Mouse (Mus musculus) kidney, embryonic 16.5 days (tissue): ENCODE measurements around the gene Cldn7. TPM values are rescaled to one million over a fixed set of nuclear protein-coding genes. Genes with fewer than 3 reads are reported as not detected.

Experiments used
- ATAC-seq: fragments of 200-750 bp; cut with Nextera tagmentation; 2 replicates; pipeline ENCODE4 v1.8.0; 2017; ENCODE audit warnings: moderate TSS enrichment; ENCODE audit not compliant: low FRiP score, low TSS enrichment
- H3K27ac ChIP-seq: fragments of 300-500 bp; sonication (generic); 2 replicates; pipeline ENCODE4 v1.5.1; 2014; ENCODE audit warnings: low read length
- H3K27me3 ChIP-seq: fragments of 300-500 bp; sonication (generic); 2 replicates; pipeline ENCODE4 v1.6.1; 2014; ENCODE audit warnings: low read length, control low read depth, mixed read lengths; ENCODE audit not compliant: insufficient read depth
- H3K36me3 ChIP-seq: fragments of 300-500 bp; sonication (generic); 2 replicates; pipeline ENCODE4 v1.6.1; 2014; ENCODE audit warnings: low read length, control low read depth, mixed read lengths; ENCODE audit not compliant: insufficient read depth
- H3K4me1 ChIP-seq: fragments of 300-500 bp; sonication (generic); 2 replicates; pipeline ENCODE4 v1.6.1; 2014; ENCODE audit warnings: low read length, control low read depth, mixed read lengths; ENCODE audit not compliant: insufficient read depth
- H3K4me2 ChIP-seq: fragments of 300-500 bp; sonication (generic); replicated peaks from 2 replicates; pipeline ENCODE4 v1.6.1; 2014; ENCODE audit warnings: low read depth, low read length
- H3K4me3 ChIP-seq: fragments of 300-500 bp; sonication (generic); 2 replicates; pipeline ENCODE4 v1.5.1; 2014; ENCODE audit warnings: mild to moderate bottlenecking, low read length
- H3K9ac ChIP-seq: fragments of 300-500 bp; sonication (generic); replicated peaks from 2 replicates; pipeline ENCODE4 v1.6.1; 2014; ENCODE audit warnings: low read length
- H3K9me3 ChIP-seq: fragments of 300-500 bp; sonication (generic); 2 replicates; pipeline ENCODE4 v1.6.1; 2016; ENCODE audit warnings: low read length, control low read depth
- WGBS: fragments of 180-500 bp; shearing (Covaris S2); extraction: QIAGEN DNeasy Blood & Tissue Kit; methylation state at CpG from one replicate; pipeline ENCODE4 v1.1.7; 2014; 5-methylcytosine and 5-hydroxymethylcytosine counted together
- polyA plus RNA-seq: library from polyadenylated mRNA; unstranded; fragments of >200 nt; fragmentation: Nextera tagmentation; extraction: Ambion mirVana; gene quantifications from 2 replicates; pipeline ENCODE4 v1.2.1, GENCODE M21; 2015

Gene Cldn7
- polyA plus RNA-seq, 1 experiment from 2014 or later, result 225 TPM

DNA sequence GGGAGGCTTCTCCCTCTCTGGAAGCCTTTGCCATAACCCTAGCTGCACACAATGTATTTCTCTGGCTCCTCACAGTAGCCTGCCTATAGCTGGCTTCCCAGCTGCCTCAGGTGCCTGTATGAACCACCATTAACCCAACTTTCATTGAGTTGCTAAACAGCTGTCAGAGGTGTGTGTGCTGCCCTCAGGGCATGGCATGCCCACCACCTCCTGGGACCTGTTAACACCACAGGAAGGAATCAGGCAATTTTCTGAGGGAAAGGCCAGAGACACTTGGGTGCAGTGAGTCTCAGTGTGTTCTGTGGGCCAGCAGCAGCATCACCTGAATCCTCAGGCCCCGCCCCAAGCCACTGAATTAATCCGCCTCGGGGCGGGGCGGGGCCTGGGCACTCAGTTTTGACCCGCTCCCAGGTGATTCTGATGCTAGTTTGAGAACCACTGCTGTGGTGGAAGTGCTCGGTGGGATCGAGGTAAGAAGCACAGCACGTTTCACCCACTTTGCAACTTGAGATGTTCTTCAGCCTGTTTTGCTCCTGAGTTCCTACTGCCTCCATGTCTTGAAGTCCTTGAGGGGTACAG, 26.1 kb upstream of the Cldn7 start:
- 29% methylated on average over 9 of the region's 9 CpGs for WGBS
- H3K27ac ChIP-seq, result no peak overlapping the region
- H3K9me3 ChIP-seq, result no peaks in the 10 kb centered on the region
- no peak overlapping the region for H3K9ac ChIP-seq
- no peaks in the 10 kb centered on the region; the same call in 1 of the 2 replicates for H3K36me3 ChIP-seq
- H3K4me2 ChIP-seq, result no peak overlapping the region
- no peak overlapping the region for H3K4me3 ChIP-seq
- peaks cover 10% of the 10 kb centered on the region for H3K27me3 ChIP-seq
- no peak for ATAC-seq
- peaks cover 31% of the 10 kb centered on the region for H3K4me1 ChIP-seq

- ATAC-seq, result no peak
- Histone ChIP-seq H3K9me3 (no peaks in the 10 kb centered on the region), H3K9ac (no peak overlapping the region), H3K36me3 (no peaks in the 10 kb centered on the region; the same call in 1 of the 2 replicates), H3K4me2 (no peak overlapping the region), H3K27me3 (peaks cover 10% of the 10 kb centered on the region), H3K27ac (no peak overlapping the region), H3K4me3 (no peak overlapping the region), H3K4me1 (peaks cover 31% of the 10 kb centered on the region)
- WGBS, result 58% methylated on average over 5 of the region's 5 CpGs
These were observed 25.4 kb upstream of the Cldn7 start for GRCm38 (mm10) chr11:69939181-69939580.

DNA sequence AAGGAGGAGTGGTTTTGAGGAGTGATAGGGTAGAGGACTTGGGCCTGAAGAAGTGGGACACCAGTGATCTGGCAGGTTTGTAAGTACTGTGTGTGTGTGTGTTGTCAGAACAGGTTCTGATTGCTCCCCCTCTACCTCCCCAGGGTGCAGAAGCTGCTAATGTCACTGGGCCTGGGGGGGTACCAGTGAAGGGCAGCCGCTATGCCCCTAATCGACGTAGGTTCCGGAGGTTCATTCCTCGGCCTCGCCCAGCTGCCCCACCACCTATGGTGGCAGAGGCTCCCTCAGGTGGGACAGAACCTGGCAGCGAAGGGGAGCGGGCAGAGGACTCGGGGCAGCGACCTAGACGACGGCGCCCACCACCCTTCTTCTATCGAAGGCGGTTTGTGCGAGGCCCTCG, 24.8 kb upstream of the Cldn7 start:
- Histone ChIP-seq H3K4me3 (no peak overlapping the region), H3K9ac (no peak overlapping the region), H3K9me3 (no peaks in the 10 kb centered on the region), H3K4me2 (no peak overlapping the region), H3K27ac (no peak overlapping the region), H3K4me1 (peaks cover 31% of the 10 kb centered on the region), H3K27me3 (peaks cover 10% of the 10 kb centered on the region), H3K36me3 (peaks cover 3% of the 10 kb centered on the region; the same call in 1 of the 2 replicates)
- ATAC-seq, result no peak
- 92% methylated on average over 17 of the region's 17 CpGs for WGBS

GRCm38 (mm10) chr11:69940962-69941361, 23.6 kb upstream of the Cldn7 start:
- H3K36me3 ChIP-seq, result peaks cover 6% of the 10 kb centered on the region; the same call in 1 of the 2 replicates
- H3K9me3 ChIP-seq, result no peaks in the 10 kb centered on the region
- ATAC-seq, result no peak
- H3K27me3 ChIP-seq, result peaks cover 6% of the 10 kb centered on the region
- no peak overlapping the region for H3K4me2 ChIP-seq
- H3K4me1 ChIP-seq, result peaks cover 22% of the 10 kb centered on the region
- WGBS, result 70% methylated on average over 4 of the region's 4 CpGs
- no peak overlapping the region for H3K4me3 ChIP-seq
- H3K9ac ChIP-seq, result no peak overlapping the region
- no peak overlapping the region for H3K27ac ChIP-seq

- no peak overlapping the region for H3K27ac ChIP-seq
- H3K36me3 ChIP-seq, result peaks cover 6% of the 10 kb centered on the region; the same call in 1 of the 2 replicates
- no peak overlapping the region for H3K4me3 ChIP-seq
- no peak for ATAC-seq
- H3K27me3 ChIP-seq, result no peaks in the 10 kb centered on the region
- no peak overlapping the region for H3K4me2 ChIP-seq
- no peak overlapping the region for H3K9ac ChIP-seq
- peaks cover 22% of the 10 kb centered on the region for H3K4me1 ChIP-seq
- WGBS, result 68% methylated on average over 13 of the region's 13 CpGs
- no peaks in the 10 kb centered on the region for H3K9me3 ChIP-seq
These were observed 19.4 kb upstream of the Cldn7 start for GRCm38 (mm10) chr11:69945216-69945615.

GRCm38 (mm10) chr11:69945997-69946891, 18.3 kb upstream of the Cldn7 start:
- WGBS, result 85% methylated on average over 18 of the region's 18 CpGs
- no peak overlapping the region; the same call in 1 of the 2 replicates for H3K27ac ChIP-seq
- H3K4me1 ChIP-seq, result peaks cover 22% of the 10 kb centered on the region
- H3K4me3 ChIP-seq, result no peak overlapping the region
- no peak overlapping the region for H3K9ac ChIP-seq
- peaks cover 6% of the 10 kb centered on the region; the same call in 1 of the 2 replicates for H3K36me3 ChIP-seq
- no peak for ATAC-seq
- peak overlapping the region; percentile 82 for H3K4me2 ChIP-seq
- H3K9me3 ChIP-seq, result no peaks in the 10 kb centered on the region
- H3K27me3 ChIP-seq, result no peaks in the 10 kb centered on the region; the same call in 1 of the 2 replicates

DNA sequence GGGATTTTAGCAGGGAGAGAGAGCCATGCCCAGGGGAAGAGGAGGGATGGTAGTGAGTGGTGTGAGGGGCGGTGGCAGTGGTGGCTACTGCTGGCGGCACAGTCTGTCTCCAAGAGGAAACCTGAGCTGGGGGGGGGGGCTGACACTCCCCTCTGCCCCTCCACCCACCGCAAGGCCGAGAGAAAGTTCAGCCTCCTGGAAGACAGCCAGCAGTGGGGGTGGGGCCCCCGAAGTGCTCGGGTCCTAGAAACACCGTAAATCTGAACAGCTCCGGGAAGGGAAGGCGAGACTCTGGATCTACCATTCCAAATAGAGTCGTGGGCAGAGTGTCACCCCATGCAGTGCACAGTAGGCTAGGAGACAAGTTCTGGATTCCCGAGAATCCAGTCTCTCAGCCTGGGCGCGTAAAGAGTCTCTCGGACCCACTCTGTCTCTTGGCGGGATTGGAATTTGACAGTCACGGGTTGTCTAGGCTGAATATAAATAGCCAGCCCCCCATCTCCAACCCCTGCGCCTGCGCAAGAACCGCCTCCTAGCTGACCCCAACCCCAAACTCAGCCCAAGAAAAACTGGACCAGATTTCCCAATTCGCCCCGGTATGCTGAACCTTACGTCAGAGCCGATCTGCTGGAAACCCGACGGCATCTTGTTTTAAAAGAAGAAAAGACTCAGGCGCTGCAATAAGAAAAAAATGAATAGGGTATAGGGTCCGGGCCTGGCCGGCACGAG, 17.1 kb upstream of the Cldn7 start:
- Histone ChIP-seq H3K9me3 (no peaks in the 10 kb centered on the region), H3K4me3 (peak overlapping the region; percentile 64), H3K27me3 (no peaks in the 10 kb centered on the region; the same call in 1 of the 2 replicates), H3K27ac (peak overlapping the region; percentile 92), H3K4me1 (peaks cover 22% of the 10 kb centered on the region), H3K36me3 (peaks cover 6% of the 10 kb centered on the region; the same call in 1 of the 2 replicates), H3K9ac (peak overlapping the region; percentile 72), H3K4me2 (peak overlapping the region; percentile 82)
- WGBS, result 3% methylated on average over 29 of the region's 29 CpGs
- ATAC-seq, result peak; percentile 33

DNA sequence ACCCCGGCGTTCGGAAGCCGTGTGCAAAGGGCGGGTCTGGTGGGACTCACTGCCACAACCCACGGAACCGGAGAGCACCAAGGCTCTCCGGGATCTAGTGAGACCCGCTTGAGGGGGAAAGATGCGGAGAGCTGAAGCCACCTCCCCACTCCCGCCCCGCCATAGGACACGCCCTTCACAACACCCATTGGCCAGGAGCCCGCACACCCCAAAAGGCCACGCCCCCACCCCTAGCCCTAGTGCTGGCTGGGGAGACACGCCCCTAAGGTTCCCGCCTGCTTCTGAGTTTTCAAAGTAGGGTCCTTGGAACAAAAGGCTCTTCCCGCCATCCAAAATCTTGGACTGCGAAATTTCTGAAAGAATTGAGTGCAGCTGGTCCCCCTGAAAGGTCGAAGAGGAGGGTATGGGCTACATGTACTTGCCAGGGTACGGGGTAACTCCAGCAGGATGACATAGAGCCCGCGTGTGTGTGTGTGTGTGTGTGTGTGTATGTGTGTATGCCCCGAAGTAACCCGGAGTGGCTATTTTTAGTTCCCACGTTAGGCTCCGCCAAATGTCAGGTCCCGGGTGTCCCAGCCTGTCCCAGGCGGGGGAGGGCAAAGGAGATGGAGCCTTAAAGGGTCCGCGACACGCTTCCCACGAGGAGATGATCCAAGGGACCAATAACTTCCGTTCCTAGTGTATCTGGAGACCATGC, 16.4 kb upstream of the Cldn7 start, which contains the start of gene Slc2a4:
Gene Slc2a4 (minus strand): TSS at position 123 of the 697 bp plus-strand sequence.
- Histone ChIP-seq H3K4me3 (peak within 1 kb of the TSS; percentile 64), H3K4me2 (peak within 1 kb of the TSS; percentile 82), H3K36me3 (peaks cover 6% of the 10 kb centered on the region; the same call in 1 of the 2 replicates), H3K27ac (peak within 1 kb of the TSS; percentile 92), H3K27me3 (no peaks in the 10 kb centered on the region; the same call in 1 of the 2 replicates), H3K9ac (peak within 1 kb of the TSS; percentile 72), H3K4me1 (peaks cover 22% of the 10 kb centered on the region), H3K9me3 (no peaks in the 10 kb centered on the region)
- ATAC-seq, result peak; percentile 94
- WGBS, result under 1% methylated on average over 34 of the region's 34 CpGs

GRCm38 (mm10) chr11:69948763-69949150, 15.8 kb upstream of the Cldn7 start:
- peaks cover 22% of the 10 kb centered on the region for H3K4me1 ChIP-seq
- peak overlapping the region; percentile 82 for H3K4me2 ChIP-seq
- peak overlapping the region; percentile 68 for H3K9ac ChIP-seq
- H3K4me3 ChIP-seq, result peak overlapping the region; percentile 64
- H3K36me3 ChIP-seq, result peaks cover 6% of the 10 kb centered on the region; the same call in 1 of the 2 replicates
- WGBS, result under 1% methylated on average over 14 of the region's 14 CpGs
- ATAC-seq, result peak; percentile 54
- no peaks in the 10 kb centered on the region; the same call in 1 of the 2 replicates for H3K27me3 ChIP-seq
- no peaks in the 10 kb centered on the region for H3K9me3 ChIP-seq
- H3K27ac ChIP-seq, result peak overlapping the region; percentile 92
